Mouse (Mus musculus): ENCODE data around the gene Zfp111.

Zfp111 gene

DNA sequence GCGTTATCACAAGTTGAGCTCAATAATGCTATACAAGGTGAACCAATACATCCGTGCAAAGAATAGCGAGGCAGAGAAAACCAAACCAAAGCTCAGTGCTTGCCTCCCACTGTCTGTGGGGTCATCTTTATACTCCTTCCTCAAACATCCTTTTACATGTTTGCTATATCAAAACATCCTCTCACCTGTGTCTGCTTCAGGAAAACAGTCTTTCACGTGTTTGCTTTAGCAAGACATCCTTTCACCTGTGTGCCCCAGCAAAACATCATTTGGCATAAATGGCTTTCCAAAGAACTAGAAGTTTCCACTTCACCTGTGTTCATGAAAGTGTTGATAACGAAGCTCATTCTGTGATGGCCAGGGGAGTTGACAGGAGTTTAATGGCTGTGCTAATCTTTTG is at the start of gene Zfp111:
Gene Zfp111 (minus strand): TSS at position 101 of the 400 bp plus-strand sequence.
- in situ Hi-C loops (cut with MboI, MseI): no loop called here

DNA sequence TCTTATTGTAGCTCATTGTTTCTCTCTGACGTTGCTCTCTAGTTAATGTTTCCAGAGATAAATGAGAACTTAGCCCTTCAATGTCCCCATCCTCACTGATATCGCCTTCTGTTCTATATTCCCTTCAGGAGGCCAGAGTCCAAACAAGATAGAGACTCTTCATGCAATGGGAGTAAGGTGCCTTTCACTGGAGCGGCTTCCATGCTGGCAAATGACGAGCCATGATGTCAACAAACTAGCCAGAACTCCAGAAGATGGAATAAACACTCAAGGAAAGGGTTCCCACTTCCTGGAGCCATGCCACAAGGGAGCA is 48.7 kb upstream of the Zfp111 start:
- in situ Hi-C loops (cut with MboI, MseI): no loop called here

DNA sequence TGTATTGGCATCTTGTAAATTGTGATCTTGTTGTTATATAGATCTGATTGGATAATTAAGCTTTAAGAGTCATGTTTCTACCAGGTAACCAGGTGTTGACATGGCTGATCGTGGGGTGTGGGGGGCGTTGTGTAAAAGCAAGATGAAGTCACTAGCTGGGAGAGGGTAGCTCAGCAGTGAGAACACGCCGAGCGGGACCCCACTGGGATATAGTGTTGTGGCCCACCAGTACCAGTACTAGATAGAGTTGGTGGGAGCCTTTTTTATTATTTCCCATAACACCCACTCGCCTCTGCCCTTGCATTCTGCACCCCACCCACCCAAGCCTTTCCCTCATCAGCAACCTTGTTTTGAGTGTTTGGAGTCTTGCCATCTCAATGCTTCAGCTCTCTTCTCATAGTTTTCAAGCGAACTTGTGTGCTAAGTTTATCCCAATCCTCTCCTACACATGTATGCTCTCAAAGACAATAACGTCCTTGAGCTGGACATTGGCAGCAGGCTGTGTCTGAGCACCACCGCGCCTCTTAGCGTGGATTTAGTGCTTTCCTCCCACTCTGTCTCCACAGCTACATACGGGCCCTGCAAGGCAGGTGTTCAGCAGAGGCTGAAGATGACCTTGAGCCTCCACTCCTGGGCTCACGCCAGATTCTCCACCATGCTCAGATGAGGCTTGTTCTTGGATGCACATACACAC is 48.2 kb upstream of the Zfp111 start:
- in situ Hi-C loops (cut with MboI, MseI): no loop called here

DNA sequence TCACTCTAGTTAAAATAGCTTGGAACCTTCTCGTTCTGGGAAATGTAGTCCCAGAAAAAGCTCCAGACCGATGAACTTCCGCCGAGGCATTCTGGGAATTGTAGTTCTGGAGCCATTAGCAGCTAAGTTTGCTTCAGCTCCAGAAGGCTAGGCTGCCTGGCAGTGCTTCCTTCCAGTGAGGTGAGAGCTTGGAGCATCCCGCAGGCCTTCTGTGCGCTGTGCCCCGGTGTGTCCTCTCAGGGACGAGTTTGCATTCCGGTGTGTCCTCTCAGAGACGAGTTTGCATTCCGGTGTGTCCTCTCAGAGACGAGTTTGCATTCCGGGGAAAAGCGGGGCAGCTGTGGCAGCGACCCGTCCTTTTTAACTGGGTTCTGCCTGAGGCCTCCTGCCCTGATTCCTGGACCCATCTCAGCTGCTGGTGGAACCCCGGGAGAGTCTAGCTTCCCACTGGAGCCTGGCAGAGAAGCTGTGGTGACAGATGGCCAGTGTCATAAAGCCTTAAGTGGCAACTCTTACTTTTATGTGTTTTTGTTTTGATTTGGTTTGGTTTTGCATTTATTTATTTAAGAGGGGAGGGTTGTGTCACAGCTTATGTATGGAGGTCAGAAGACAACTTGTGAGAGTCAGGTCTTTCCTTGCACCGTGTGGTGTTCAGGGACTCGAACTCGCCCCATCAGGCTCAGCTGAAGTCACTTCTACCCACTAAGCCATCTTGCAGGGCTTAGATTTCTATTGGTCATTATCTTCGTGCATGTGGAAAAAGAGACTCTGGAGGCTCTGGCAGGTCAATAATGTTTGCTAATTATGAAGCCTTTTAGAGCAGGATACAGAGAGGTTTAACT is 43.6 kb upstream of the Zfp111 start, which contains the start of gene Zfp108:
Gene Zfp108 (plus strand): TSS at position 162 of the 842 bp plus-strand sequence.
- in situ Hi-C loops (cut with MboI, MseI): no loop called here

DNA sequence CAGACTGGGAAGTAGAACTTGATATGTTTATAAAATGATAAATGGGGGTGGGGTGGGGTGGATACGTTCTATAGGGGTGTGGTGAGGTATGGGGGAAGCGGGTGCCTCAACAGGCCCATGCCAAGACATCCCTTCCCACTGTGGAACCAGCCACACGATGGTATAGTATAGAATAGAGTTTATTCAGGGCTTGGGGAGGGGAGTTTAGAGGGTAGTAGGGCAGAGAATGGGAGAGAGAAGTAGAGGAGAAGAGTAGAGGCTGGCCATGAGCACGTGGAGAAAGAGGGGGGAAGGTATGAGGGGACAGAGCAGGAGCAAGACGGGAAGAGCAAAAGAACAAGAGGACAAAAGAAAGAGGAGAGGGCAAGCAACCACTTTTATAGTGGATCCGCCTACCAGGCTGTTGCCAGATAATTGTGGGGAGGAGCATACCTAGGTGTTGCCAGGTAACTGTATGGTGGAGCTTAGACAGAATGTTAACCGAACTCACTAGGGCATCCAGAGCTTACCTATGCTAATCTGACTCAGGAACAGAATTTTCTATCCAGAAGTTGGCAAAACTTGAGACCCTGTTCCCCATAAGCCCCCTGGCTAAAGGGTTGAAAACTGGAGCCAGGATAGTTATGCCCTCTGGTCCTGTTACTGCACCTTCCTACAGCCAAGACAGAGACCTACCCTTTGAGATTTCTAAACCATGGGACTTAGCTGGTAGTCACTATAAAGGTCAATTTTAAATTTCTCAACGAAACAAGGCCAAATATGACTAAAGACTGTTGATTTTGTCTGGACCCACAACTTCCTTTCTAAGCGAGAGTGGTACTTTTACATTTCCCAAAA is 42.8 kb upstream of the Zfp111 start:
- in situ Hi-C loops (cut with MboI, MseI): no loop called here

DNA sequence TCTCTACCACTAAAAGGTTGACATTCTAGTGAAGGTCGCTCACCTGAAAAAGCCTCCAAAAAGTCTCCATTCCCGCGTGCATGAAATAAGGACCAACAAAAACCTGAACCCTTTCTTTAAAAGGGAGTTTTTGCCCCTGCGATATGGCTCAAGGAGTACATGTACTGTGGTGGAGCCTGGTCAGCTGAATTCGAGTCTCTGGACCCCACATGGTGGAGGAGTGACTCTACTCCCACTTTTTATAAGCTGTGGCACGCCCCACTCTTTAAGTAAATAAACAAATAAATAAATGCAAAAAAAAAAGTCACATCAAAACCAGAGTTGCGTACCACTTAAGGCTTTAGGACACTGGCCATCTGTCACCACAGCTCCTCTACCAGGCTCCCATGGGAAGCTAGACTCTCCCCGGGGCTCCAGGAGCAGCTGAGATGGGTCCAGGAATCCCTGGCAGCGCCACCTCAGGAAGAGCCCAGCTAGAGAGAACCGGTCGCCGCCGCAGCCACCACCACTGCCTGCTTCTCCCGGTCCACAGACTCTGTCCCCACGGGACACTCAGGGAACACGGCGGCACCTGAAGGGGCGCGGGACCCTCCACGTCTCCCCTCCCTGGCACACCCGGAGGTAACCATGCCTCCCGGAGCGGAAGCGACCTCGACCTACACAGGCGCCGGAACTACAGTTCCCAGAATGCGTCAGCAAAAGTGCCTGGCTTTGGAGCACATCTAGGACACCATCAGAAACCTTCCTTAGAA is 26.0 kb upstream of the Zfp111 start, which contains the start of gene Zfp109:
Gene Zfp109 (minus strand): TSS at position 521 of the 752 bp plus-strand sequence.
- in situ Hi-C loops (cut with MboI, MseI): loop anchor here in 1 of 2 experiments (5.0 kb wide), 1 partner anchor 35 kb away; the partner anchor contains the start of gene Zfp93

DNA sequence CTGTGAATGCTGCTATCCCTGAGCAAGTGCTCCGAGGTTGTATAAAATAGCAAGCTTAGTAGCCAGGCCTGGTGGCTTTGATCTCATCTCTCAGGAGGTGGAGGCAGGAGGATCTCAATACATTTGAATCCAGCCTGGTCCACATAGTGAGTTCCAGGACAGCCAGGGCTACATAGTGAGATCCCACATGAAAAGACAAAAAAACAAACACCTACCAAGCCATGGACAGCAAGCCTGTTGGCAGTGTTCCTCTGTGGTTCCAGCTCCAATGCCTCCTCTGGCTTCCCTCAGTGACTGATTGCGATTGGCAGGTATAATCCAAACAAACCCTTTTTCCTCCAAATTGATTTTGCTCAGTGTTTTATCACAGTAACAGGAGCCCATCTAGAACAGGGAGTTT is 947 bp downstream of the Zfp111 start:
- in situ Hi-C loops (cut with MboI, MseI): no loop called here

DNA sequence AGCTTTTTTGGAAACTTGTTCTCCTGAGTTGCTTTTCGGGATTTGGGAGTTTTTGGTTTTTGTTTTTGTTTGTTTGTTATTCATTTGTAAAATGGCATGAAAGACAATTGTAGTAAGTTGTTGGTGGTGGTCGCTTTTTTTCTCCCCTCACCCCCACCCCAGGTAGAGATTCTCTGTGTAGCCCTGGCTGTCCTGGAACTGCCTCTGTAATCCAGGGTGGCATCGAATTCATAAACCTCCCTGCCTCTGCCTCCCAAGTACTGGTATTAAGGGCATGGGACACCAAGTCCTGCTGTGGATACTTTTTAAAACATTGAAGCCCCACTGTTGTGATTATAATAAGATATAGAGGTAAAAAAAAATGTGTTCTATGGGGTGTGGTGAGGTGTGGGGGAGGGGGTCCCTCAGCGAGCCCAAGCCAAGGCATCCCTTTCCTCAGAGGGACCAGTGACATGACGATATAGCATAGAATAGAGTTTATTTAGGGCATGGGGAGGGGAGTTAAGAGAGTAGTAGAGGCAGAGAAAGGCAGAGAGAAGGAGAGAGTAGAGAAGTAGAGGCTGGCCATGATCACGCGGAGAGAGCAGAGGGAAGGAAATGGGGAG is 2.9 kb downstream of the Zfp111 start:
- in situ Hi-C loops (cut with MboI, MseI): no loop called here

DNA sequence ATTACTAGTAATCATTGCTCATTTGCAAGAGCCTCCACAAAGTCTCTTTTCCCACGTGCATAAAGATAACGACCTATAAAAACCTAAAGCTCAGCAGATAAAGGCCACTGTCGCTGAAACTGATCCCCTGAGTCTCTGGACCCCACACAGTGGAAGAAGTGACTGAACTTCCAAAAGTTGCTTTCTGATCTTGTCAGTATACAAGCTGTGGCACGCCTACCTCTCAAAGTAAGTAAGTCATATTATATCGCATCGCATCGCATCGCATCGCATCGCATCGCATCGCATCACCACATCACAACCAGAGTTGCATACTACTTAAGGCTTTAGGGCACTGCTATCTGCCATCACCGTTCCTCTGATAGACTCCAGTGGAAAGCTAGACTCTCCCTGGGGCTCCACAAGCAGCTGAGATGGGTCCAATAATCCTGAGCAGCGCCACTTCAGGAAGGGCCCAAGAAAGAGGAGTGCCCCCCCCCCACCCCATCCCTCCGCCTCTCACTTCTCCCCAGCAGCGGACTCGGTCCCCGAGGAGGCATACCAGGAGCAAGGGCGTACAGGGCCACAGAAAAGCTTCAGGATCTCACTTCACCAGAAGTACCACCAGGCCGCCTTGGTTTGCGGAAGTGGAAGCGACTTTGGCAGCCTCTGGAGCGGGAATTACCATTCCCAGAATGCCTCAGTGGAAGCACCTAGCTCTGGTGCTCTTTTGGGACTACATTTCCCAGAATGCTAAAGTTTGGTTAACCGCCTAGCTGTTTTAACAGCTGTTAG is 3.6 kb downstream of the Zfp111 start:
- in situ Hi-C loops (cut with MboI, MseI): no loop called here

DNA sequence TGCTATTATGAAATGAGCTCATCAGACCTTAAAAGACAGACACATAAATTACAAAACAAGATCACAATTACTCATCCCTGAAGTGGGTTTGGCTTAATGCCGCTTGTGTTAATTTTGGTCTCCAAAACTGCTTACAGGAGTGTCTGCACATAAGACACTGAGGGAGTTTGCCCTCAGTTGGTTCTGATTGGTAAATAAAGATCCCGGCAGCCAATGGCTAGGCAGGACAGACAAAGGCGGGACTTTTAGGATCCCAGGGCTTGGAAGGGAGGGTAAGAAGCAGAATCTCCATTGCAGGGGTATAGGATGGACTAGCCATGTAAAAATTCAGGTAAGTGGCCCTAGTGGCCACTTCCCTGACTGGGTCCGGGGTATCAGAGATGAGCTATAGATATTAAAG is 14.3 kb downstream of the Zfp111 start:
- in situ Hi-C loops (cut with MboI, MseI): no loop called here

DNA sequence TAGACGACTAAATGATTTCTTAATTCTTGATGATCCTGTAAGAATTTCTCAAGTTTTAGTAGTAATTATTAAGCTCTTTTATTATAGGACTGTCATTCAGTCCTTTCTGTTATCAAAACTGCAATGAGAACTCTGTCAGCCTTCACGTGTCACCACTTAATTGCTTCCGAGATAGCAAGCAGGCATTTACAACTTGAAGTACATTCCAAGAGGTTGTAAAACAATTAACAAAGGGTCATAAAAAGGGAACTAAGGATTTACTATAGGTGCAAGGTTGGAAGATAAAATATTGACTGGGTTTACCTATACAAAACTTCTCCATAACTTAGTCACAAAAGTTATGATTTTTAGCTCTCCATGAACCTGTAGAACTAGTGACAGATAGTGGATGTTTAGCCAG is 18.1 kb downstream of the Zfp111 start:
- in situ Hi-C loops (cut with MboI, MseI): no loop called here

DNA sequence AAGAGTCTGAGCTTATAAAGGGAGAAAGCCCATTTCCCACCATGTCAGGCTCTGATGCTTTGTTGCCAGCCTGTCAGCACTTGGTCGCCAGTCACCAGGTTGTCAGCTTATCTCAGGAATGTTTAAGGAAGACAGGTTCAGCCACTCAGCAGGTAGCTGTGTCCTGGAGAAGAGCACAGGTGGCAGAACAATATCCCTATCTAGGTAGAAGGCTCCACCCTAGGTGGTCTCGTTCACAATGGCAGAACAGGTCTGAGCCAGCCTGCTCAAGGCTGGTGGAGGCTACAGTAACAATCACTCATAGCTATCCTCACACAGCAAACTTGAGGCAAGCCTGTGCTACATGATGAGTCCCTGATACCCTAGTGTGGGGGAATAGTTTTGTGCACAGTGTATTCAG is 19.9 kb downstream of the Zfp111 start:
- in situ Hi-C loops (cut with MboI, MseI): no loop called here

DNA sequence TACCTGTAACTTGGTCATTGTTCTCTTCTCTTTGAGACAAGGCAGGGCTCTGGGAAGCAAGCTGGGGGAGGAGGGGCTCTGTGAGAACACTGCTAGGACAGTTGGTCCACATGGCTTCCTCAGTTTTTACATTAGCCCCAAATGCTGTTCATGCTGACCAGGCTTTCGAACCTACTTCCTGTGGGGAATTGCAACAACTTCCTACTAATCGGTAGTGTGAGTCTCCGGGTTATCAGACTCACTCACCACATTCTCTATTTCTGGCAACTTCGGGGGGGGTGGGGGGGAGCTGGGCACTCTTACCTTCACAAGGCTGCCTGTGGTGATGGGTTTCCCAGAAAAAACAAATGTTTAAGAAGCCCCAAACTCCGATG is 21.7 kb downstream of the Zfp111 start:
- in situ Hi-C loops (cut with MboI, MseI): no loop called here

DNA sequence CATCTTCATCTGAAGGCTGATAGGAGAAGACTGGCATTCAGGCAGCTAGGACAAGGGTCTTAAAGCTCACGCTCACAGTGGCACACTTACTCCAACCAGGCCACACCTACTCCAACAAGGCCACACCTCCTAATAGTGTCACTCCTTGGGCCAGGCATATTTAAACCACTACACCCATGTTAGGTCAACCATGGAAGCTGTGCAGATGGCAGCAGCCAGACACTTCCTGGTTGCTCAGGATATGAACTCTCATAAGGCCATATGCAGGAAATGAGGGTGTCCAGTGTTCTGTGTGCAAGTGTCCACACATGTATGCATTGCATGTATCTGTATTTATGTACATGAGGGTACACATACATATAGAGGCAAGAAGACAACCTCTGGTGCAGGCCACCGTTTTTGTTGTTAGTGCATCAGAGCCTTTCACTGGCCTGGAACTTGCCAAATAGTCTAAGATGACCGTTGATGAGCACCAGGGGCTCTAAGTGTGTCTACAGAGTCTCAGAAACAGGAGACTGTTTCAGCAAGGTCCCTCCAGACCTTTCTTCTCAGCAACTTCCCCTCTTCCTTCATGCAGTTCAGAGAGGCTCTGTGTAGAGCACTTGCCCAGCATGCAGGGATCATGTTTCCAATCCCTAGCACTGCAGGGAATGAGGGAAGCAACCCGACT is 22.2 kb downstream of the Zfp111 start:
- in situ Hi-C loops (cut with MboI, MseI): no loop called here

DNA sequence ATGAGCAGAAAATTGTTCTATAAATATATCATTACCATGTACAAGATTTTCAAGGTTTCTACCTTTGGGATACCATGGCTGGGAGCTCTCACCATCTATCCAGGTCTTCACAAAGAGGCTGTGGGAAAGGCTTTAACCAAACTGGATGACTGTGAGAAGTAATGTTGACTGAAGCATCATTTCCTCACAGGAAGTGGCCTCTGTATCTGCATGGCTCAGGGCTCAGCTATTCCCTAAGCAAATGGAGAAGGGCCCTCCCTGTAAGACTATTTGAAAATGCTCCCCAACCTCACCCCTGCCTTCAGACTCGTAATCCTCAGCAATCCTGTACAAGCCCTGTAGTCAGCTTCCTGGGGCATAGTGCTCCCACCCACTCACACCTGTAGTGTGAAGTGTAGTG is 23.6 kb downstream of the Zfp111 start:
- in situ Hi-C loops (cut with MboI, MseI): no loop called here

DNA sequence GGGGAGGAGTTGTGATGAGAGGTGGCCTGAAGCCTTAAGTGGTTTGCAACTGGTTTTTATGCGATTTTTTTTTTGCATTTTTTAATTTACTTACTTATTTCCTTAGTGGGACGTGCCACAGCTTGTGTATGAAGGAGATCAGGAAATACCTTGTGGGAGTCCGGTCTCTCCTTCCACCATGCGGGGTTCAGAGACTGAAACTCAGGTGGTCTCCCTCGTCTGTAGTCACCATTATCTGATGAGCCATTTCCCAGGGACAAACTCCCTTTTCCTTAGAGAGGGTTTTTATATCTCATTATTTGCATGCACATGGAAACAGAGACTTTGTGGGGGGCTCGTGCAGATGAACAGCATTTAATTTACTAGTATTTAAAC is 35.9 kb downstream of the Zfp111 start:
- in situ Hi-C loops (cut with MboI, MseI): loop anchor here in 1 of 2 experiments (10.0 kb wide), 1 partner anchor 211 kb away; no protein-coding TSS in a partner anchor

DNA sequence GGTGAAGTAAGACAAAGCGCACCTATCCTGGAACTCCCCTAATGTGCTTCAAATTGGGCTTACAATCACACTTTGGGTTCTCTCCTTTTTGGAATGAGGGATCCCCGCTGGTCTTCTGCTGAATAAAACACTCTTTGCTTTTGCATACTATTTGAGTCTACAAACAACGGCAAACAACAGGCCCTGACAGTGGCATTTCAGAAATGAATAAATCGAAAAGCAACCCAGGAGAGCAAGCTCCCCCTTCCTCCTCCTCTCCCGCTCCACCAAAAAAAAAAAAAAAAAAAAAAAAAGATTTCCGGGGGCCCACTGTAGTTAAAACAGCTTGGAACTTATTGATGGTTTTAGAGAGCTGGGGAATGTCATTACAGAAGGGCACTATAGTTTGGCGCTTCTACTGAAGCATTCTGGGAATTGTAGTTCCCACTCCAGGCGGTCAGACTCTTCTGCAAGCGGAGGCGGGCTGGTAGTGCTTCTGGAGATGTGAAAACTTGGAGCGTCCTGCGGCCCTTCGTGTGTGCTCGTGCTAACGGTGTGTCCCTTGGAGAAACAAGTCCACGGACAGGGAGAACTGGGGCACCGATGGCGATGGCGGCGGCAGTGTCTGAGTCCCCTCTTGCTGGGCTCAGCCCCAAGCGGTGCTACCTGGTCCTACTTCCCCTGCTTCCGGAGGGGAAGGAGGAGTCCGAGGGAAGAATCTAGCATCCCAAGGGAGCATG is 36.5 kb downstream of the Zfp111 start, which contains the start of gene Zfp114:
Gene Zfp114 (plus strand): TSS at position 443 of the 719 bp plus-strand sequence.
- in situ Hi-C loops (cut with MboI, MseI): loop anchor here in 1 of 2 experiments (10.0 kb wide), 1 partner anchor 210 kb away; no protein-coding TSS in a partner anchor

DNA sequence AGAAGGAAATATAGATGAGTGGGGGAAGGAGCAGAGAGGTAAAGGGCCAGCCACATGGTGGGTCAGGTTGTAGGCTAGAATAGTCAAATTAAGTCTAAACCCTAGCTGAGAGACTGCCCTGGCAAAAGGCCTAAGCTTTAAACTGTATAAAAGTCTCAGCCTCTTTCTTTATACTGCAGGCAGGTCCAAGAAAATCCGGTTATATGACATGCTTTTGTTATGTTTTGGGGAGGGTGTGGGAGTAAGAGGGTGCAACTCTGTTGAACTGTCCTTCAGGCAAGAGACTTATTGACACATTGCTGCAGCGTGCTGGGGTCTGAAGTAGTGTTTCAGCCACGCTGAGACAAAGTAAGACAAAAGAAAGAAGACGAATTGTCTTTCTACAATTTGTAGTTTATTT is 39.1 kb downstream of the Zfp111 start:
- in situ Hi-C loops (cut with MboI, MseI): loop anchor here in 1 of 2 experiments (10.0 kb wide), 1 partner anchor 207 kb away; no protein-coding TSS in a partner anchor

Measured in T-helper 17 cell (primary cell).